Mouse (Mus musculus) testis, adult 2 months (tissue): ENCODE measurements around the gene Kazn.

Experiments
- CTCF ChIP-seq: fragments of 200-500 bp; IDR thresholded peaks from 2 replicates; pipeline ENCODE4 v1.5.1; 2012; ENCODE audit warnings: low read depth, mild to moderate bottlenecking, inconsistent platforms, low read length, moderate library complexity; ENCODE audit not compliant: control insufficient read depth, insufficient read depth, insufficient replicate concordance
- POLR2A ChIP-seq: fragments of 200-500 bp; IDR thresholded peaks from 2 replicates; pipeline ENCODE4 v1.6.1; 2012; ENCODE audit warnings: low read depth, mild to moderate bottlenecking, inconsistent platforms, low read length, moderate library complexity; ENCODE audit not compliant: control insufficient read depth

DNA sequence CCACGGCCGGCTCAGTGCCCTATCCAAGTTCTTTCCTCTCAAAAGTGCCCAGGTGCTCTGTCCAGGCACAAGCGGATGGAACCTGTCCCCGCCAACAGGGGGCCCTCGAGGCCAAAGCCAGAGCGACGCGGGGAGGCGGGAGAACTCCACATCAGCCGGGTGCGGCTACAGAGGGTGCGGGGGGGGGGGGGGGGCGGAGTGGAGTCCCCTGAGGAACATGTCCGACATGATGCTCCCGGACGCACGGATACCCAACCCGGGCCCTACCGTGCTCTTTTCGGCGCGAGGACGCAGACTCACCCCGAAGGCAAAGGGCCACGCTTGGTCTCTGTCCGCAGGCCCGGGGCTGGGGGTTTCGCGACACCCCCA lies 155.5 kb downstream of the Kazn start:
- TF ChIP-seq POLR2A (no peak), CTCF (peak; percentile 47; the same call in 1 of the 2 replicates)
